Mouse (Mus musculus) olfactory bulb, adult 2 months (tissue): ENCODE measurements around the gene Naa35. TPM values are rescaled to one million over a fixed set of nuclear protein-coding genes. Genes with fewer than 3 reads are reported as not detected.

Source experiments
- H3K27ac ChIP-seq: fragments of 200-500 bp; 2 replicates; pipeline ENCODE4 v1.5.1; 2012; ENCODE audit warnings: low read depth, low read length; ENCODE audit not compliant: insufficient read depth
- H3K4me1 ChIP-seq: fragments of 200-500 bp; 2 replicates; pipeline ENCODE4 v1.6.1; 2012; ENCODE audit warnings: low read length; ENCODE audit not compliant: control insufficient read depth, insufficient read depth
- H3K4me3 ChIP-seq: fragments of 200-500 bp; 2 replicates; pipeline ENCODE4 v1.5.1; 2012; ENCODE audit warnings: mild to moderate bottlenecking, low read depth, low read length, moderate library complexity; ENCODE audit not compliant: insufficient read depth
- CTCF ChIP-seq: fragments of 200-500 bp; IDR thresholded peaks from 2 replicates; pipeline ENCODE4 v1.5.1; 2012; ENCODE audit warnings: low read depth, mild to moderate bottlenecking, low read length, moderate library complexity; ENCODE audit not compliant: insufficient read depth
- POLR2A ChIP-seq: fragments of 200-500 bp; IDR thresholded peaks from 2 replicates; pipeline ENCODE4 v1.6.1; 2012; ENCODE audit warnings: mild to moderate bottlenecking, low read depth, low read length, moderate library complexity; ENCODE audit not compliant: insufficient read depth
- WGBS: fragments of 180-500 bp; shearing (Covaris S2); methylation state at CpG from one replicate; pipeline ENCODE4 v1.1.7; 2018; 5-methylcytosine and 5-hydroxymethylcytosine counted together
- polyA plus RNA-seq: library from polyadenylated mRNA; stranded (reverse); fragments of >200 nt; gene quantifications from 2 replicates; pipeline ENCODE4 v1.2.4, GENCODE M21; 2012; ENCODE audit warnings: low replicate concordance; ENCODE audit not compliant: missing spikeins, insufficient read depth, insufficient read length

Naa35 gene
- polyA plus RNA-seq, 1 experiment = not detected

DNA sequence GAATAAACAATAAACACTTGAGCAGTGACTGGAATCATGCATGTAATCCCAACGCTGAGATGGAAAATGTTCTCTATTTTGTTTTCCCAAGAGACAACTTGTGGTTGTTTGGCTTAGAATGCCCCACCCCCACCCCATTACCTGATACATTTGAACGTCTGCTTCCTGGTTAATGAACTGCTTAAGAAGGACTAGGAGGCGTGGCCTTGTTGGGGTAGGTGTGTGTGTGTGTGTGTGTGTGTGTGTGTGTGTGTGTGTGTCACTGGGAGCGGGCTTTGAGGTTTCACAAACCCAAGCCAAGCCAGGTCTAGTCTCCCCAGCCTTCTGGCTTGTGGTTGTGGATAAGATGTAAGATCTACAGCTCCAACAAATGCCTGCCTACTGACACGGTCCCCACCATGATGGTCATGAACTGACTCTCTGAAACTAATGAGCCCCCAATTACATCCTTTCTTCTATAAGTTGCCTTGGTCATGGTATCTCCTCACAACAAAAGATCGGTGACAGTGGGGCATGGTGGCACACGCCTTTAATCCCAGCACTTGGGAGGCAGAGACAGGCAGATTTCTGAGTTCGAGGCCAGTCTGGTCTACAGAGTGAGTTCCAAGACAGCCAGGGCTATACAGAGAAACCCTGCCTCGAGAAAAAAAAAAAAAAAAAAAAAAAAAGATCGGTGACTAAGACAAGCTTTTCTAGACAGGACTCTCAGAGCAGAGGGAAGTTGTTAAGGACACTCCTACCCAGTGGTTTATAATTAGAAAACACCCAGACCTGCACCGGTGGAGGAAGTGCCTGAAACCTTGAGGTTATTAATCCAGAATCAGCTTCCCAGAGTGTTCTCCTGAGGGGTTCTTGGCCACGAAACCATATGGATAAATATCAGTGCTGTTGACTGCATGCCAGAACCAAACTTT, 91.5 kb downstream of the Naa35 start:
- no peak for TF ChIP-seq POLR2A
- TF ChIP-seq CTCF = no peak
- no peak overlapping the region for H3K4me3 ChIP-seq
- H3K27ac ChIP-seq = no peak overlapping the region
- peaks cover 6% of the 10 kb centered on the region for H3K4me1 ChIP-seq
- 75% methylated on average over 12 of the region's 12 CpGs for WGBS

DNA sequence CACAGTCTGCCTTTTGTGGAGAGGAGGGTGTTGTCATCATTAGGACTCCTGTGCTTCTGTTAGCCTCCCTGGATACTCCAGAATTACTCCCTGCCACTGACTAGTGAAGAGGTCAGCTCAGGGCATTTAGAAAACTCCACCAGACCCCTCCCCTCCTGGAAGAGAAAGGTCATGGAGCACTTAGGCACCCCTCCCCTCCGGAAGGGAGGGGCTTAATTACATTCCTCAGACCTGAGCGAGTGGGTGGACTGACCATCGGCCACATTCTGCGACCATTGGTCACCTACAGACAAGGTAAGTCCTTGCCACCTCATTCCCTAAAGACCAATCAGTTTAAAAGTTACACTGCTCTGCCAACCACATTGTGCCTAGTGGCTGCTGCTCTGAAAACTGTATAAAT, 94.2 kb downstream of the Naa35 start:
- H3K4me3 ChIP-seq = no peak overlapping the region
- WGBS = 63% methylated on average over 4 of the region's 4 CpGs
- no peak for TF ChIP-seq POLR2A
- no peak for TF ChIP-seq CTCF
- H3K27ac ChIP-seq = no peak overlapping the region
- peaks cover 3% of the 10 kb centered on the region for H3K4me1 ChIP-seq

DNA sequence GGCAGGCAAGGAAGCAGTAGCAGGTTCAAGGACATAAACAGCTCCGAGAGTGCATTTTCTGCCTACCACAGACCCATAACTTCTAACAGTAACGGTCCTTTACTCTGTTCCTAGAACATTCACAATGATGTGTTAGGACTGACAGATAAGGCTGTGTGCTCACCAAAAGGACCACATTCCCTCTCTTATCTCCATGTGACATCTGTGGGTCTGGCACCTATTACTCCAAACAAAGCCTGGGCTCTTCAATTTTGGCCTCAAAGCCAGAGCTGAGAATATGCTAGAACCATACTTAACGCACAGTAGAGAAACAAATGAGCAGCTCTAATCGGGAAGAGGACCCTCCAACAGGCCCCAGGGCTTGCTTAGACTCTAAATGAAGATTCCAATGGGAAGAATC, 94.8 kb downstream of the Naa35 start:
- 84% methylated on average over 4 of the region's 4 CpGs for WGBS
- TF ChIP-seq CTCF (no peak), POLR2A (no peak)

DNA sequence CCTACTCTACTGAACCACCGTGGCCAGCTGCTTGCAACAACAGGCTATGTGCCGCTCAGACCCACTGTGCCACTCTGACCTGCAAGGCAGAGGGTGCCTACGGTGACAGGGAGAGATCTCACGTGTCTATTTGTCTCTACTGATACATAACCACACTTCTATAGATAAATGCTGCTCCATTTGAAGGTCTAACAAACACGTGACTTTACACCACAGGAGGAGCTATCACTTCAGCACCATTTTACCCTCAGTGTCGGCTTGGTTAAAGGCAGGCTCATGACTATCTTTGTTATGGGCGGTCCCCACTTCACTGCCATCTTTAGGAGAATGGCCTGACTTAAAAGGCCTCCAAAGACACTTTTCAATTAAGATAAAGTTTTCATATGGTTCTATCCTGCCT, 97.6 kb downstream of the Naa35 start:
- TF ChIP-seq CTCF = no peak
- TF ChIP-seq POLR2A = no peak
- Histone ChIP-seq H3K4me1 (no peaks in the 10 kb centered on the region), H3K27ac (no peak overlapping the region), H3K4me3 (no peak overlapping the region)
- 55% methylated on average over 7 of the region's 7 CpGs for WGBS

More for the DNA sequence above, 94.8 kb downstream of the Naa35 start:
- no peak overlapping the region for H3K4me3 ChIP-seq
- H3K27ac ChIP-seq = no peak overlapping the region
- no peaks in the 10 kb centered on the region for H3K4me1 ChIP-seq

DNA sequence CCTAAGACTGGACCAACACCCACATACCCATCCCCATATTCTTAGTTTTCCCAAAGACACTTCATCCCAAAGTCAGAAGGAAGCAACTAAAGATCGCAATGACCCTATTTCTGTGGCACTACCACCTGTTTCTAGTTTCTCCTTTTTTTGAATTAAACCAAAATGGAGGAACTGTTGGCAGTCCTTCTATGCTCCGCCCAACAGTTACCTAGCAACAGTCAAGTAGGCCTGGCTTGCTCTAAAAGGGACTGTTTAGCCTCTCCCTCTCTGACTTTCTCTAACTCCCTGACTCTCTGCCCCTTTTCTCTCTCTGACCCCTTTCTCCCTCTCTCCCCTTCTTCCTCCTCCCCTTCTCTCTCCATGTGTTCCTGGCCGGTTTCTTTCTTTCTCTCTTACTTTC, 100.2 kb downstream of the Naa35 start:
- Histone ChIP-seq H3K27ac (no peak overlapping the region), H3K4me1 (no peaks in the 10 kb centered on the region), H3K4me3 (no peak overlapping the region)
- no peak for TF ChIP-seq CTCF
- no peak for TF ChIP-seq POLR2A
- WGBS = 94% methylated on average over 3 of the region's 3 CpGs

Other genes with a start within 250 kb of the Naa35 start
- not detected in 2 replicates for gene Agtpbp1, start within 50 bp of the Naa35 start, polyA plus RNA-seq
- gene Golm1, start 90.6 kb downstream of the Naa35 start, polyA plus RNA-seq = not detected in 2 replicates
- not detected in 2 replicates for gene 4921517D22Rik, start 108.8 kb downstream of the Naa35 start, polyA plus RNA-seq
- not detected in 2 replicates for gene Spata31d1a, start 125.1 kb downstream of the Naa35 start, polyA plus RNA-seq
- gene Spata31d1b, start 127.0 kb downstream of the Naa35 start, polyA plus RNA-seq = not detected in 2 replicates
- gene Spata31d1d, start 146.5 kb downstream of the Naa35 start, polyA plus RNA-seq = not detected in 2 replicates
- not detected in 2 replicates for gene 1700014D04Rik, start 161.5 kb downstream of the Naa35 start, polyA plus RNA-seq
- gene Isca1, start 184.6 kb downstream of the Naa35 start, polyA plus RNA-seq = not detected in 2 replicates
- gene Gm49354, start 197.0 kb downstream of the Naa35 start, polyA plus RNA-seq = not detected in 2 replicates
- 457 TPM in 1 of 2 replicates, not detected in the other for gene Tut7, start 237.9 kb downstream of the Naa35 start, polyA plus RNA-seq